Mouse (Mus musculus) left cerebral cortex, adult 8-10 months (tissue): ENCODE data around the gene Zfp330. TPM values are rescaled to one million over a fixed set of nuclear protein-coding genes. Genes with fewer than 3 reads are reported as not detected.

ENCODE experiments used
- DNase-seq, 2 experiments: peaks; one replicate each; pipeline ENCODE4 v3.0.0; 2022; ENCODE audit warnings: low spot score in 2 of 2
- total RNA-seq, 4 experiments: library from RNA; stranded (reverse); gene quantifications; 2 replicates each; pipeline ENCODE4 v1.2.4; 2022

Gene Zfp330
- total RNA-seq, result 10 to 100 TPM; 31.6 to 35.9 (median 33.7) TPM

DNA sequence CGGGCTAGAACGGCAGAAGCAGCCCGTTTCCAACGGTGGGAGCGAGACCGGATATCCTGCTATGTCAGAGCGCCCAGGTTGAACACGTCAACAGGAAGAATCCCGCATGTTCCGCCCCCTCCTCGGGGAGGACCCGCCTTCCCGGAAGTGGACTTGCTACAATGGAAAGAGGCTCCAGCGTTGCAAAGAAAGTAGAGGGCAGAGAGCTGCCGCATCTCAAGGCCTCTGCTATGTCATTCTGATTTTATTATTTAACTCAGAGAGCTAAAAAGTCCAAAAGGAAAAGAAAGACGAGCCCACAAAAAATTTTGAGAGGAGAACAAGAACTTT lies at the start of gene Zfp330:
TSS of gene Zfp330 (minus strand) at position 68 of the 330 bp plus-strand sequence.
- DNase-seq, result peak; percentile 75 to 91

DNA sequence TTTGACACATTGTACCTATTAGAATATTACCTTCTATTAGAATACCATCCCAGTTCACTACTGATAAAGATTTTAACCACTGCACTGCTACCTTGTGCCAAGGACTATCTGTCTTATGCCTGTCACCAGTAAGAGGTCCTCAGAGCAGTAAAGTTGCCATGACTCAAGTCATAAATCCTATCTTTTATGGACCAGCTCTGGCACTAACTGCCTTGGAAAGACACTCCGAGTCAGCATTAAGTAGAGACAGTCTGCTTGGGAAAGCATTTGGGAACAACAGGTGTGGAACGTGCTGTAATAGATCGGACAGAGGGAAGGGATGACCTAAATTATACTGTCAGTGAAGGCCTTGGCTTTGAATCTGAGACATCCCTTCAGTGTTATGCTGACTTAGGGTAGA lies 4.0 kb upstream of the Zfp330 start:
- no peak for DNase-seq

DNA sequence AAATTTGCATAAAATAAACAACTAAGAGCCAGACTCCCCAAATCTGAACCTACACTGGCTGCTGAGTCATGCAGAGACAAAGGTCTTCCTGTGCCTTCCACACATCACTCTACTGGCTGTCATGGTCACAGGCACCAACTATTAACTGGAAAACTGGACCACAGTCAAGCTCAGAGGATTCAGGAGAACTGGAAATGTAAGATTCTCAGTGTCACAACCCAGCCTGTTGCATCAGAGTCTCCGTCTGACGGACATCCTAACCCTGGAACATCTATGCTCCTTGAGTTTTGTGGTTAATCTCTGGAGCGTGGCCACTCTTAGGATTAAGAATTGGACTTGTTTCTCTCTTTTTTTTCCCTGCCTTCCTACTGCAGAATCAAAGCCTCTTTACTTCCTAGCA lies 3.4 kb upstream of the Zfp330 start:
- no peak for DNase-seq

DNA sequence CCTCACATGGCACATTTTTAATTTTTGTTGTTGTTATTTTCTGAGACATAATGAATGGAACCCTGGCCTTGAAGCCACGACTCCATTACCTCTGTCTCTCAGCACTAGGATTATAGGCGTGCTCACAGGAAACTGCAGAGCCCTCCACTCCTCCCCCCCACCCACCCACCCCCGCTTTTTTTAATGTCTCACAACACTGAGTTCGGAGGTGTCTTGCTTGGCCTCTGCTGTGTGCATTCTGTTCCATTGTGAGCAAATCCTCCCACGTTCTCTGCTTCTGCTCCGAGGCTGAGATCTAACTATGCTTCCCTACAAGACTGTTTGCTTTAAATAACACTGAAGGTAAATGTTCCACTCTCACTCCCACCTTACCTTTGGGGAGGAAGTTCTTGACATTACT lies 522 bp upstream of the Zfp330 start:
- DNase-seq, result peak in 1 of 2 experiments; percentile 44

DNA sequence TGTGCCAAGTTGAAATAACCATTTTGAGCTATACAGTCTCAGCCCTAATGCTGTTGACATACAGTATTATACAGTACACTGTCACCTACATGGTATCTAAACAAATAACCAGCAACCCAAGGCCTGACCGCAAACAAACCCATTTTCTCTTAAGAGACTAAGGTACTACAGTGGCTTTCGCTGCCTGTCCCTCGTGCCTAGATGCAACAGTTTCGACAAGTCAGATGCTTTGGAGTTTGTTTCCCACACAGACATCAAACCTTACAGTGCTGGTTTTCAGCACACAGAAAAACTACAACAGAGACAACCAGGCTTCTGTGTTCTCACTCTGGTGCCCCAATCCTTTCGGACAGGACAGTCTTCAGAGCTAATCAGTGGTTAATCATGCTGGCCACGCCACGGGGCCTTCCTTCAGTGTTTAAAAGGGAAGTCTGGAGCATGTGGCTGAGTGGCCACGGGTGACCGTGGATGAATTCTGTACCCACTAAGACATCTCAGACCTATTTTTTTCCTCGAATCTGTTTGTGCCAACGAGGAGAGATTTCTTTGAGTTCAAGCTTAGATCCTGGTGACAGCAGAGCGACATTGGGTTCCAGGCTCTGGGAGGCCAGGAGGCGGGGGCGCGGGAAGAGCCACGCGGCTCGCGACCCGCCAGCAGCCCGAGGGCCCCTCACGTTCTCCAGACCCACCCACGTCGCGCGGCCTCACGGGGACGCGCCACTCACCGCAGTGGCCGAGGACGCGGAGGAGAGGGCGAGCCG lies 448 bp downstream of the Zfp330 start:
- DNase-seq, result peak; percentile 7 to 19

DNA sequence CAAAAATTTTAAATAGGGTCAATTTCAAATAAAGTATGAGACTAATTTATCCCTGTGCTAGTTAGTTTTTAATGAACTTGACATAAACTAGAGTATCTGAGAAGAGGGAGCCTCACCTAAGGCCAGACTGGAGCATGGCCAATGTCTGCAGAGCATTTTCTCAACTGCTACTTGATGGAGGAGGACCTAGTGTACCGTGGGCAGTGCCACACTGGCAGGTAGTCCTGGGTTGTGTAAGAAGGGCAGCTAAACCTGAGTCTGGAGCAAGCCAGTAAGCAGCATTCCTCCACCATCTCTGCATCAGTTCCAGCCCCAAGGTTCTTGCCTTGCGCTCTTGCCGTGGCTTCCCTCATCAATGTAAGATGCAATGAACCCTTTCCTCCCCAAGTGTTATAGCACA lies 3.1 kb downstream of the Zfp330 start:
- no peak for DNase-seq

DNA sequence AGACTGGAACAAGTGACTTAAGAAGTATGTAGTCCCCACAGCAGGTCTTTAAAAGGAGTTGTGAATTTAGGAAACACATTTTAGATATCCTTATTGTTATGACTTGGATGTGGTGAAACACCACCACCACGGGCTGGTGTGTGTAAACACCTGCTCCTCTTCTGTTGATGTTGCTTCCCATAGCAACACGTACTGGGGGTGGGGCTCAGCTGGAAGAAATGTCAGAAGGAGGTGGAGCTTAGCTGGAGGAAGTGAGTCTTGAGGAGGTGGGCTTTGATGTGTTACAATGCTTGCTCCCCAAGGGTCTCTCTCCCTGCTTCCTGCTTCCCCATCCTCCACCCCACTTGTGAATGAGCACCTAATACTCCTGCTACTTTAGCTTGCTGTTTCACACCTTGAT lies 14.9 kb downstream of the Zfp330 start:
- no peak for DNase-seq

DNA sequence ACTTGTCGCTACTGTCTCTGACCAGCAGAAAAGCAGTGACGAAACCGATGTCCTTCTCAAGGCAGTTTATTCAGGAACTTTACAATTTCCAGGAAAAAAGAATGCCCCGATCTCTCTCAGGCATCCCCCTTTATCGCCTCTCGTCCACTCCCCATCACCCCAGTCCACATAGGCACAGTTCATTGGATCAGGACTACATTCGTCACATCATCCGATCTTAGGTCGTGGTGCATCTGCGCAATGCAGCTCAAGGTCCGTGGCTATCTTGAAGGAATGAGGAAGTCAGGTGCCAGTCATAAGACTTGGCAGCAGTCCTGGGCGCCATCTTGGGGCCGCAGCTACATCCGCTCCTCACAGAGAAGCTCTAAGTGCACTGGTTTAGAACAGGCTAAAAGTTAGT lies 19.0 kb downstream of the Zfp330 start:
- DNase-seq, result no peak

DNA sequence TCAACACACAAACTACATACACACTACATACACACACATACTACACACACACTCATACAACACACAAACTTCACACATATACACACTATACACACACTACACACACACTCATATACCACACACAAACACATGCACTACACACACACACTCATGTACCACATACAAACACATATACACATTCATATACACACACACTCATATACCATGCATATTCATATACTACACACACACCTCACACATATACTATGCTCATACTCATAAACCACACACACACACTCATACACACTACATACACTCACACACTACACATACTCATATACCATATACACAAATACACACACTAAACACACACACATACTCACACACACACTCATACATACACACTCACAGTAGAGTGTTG lies 27.3 kb downstream of the Zfp330 start:
- DNase-seq, result no peak

DNA sequence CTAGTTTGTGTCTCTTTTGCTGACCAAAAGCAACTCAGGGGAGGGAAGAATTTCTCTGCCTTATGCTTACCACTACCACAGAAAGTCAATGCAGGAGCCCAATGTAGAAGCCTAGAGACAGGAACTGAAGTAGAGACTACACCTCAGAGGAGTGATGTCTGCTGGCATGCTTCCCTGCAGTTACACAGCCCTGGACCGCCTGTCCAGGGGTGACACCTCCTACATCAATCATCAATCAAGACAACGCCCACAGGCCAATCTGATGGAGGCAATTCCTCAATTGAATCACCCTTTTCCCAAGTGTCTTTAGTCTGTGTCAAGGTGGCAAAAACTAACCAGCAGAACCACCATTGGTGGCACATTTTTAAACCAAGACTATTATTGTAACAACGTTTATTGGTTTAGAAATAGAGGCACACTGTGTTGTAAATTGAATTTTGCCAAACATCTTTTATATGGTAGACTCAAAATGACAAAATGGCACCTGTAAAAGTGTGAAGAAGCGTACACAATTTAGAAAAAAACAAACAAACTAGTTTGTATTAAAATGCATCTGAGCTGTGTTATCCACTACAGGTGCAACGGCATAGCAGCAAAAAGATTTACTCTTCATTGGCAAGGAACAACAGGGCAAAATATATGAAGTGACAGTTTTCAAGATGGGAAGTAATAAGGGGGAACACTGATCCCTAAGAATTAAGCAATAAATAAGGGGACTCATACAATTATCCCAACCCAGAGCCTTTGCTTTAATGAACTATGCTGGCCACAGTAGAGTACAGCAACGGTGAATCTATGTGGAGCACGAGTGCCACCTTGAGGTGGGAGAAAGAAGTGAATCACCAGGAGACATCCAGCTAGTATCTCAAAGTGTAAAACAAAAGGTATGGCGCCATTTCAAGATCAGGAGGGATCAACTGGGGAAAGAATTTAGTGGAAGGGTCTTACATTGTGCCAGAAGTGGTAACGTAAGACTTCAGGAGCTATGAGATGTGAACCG lies 29.8 kb downstream of the Zfp330 start:
- DNase-seq, result peak in 1 of 2 experiments; percentile 56

Other genes with a start within 250 kb of the Zfp330 start
- 10 to 100 TPM; 45.4 to 53.8 (median 50.5) TPM for gene Rnf150, start 89.2 kb upstream of the Zfp330 start, total RNA-seq